Mouse (Mus musculus) embryo, embryonic 11 days (tissue): ENCODE results near the gene Cd86.
A peak's percentile ranks its signal among the peaks of the same experiment; 100 is the strongest.

Source experiments
- DNase-seq: peaks from one replicate; pipeline ENCODE4 v3.0.0-alpha.2; 2015

The Cd86 gene

DNA sequence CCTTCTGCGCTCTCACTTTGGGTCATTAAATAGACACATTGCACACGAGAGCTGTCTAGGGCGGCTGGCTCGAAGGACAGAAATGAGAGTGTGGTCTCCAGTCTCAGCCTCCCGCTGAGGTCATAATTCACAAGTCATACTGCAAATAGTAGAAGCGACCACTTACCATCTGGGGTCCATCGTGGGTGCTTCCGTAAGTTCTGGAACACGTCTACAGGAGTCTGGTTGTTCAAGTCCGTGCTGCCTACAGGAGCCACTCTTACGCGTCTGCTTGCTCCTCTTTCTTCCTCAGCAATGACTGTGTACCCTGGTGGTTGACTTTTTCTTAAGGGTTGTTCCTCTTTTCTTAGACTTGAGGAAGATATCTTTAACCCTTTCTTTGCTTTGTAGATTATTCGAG is at the start of gene Cd86:
Gene Cd86, minus strand, starts transcription at position 300 of the 400 bp plus-strand sequence.
- no peak for DNase-seq

- no peak for DNase-seq
These were observed 45.9 kb upstream of the Cd86 start for GRCm38 (mm10) chr16:36711760-36712159.

DNA sequence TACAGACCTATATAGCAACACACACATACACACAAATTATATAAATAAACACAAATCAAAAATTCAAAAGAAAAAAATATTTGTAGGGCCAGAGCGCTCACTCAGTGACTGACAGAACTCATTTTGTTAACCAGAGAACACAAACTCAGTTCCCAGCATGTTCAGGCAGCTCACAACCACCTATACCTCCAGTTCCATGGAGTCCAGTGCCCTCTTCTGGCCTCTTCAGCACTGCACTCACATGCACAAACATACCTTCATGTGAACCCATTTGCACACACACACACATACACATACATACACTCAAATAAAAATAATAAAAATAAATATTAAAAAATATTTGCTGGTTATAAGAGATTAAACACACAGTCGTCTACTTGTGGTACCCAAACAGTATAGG is 44.9 kb upstream of the Cd86 start:
- no peak for DNase-seq

DNA sequence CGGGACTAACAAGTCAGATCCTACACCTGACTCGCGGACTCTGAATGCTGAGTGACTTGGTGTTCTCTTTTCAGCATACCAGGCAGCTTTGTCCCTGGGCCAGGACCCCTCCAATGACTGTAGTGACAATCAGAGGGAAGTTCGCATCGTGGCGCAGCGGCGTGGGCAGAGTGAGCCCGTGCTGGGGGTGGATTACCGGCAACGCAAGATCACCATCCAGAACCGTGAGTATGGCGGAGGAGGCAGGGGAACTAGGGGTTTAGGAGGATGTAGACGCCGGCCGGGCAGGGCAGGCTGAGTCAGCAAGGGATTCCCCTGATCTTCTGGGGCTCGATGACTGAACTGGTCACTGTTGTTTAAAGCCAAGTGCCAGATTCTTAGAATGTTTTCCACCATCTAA is 43.5 kb upstream of the Cd86 start:
- no peak for DNase-seq

- no peak for DNase-seq
These were observed 42.9 kb upstream of the Cd86 start for GRCm38 (mm10) chr16:36708751-36709150.

GRCm38 (mm10) chr16:36707702-36708423 is 42.0 kb upstream of the Cd86 start:
- no peak for DNase-seq

- no peak for DNase-seq
These were observed 34.6 kb upstream of the Cd86 start for GRCm38 (mm10) chr16:36700484-36700883.

GRCm38 (mm10) chr16:36697331-36697730 is 31.4 kb upstream of the Cd86 start:
- no peak for DNase-seq

DNA sequence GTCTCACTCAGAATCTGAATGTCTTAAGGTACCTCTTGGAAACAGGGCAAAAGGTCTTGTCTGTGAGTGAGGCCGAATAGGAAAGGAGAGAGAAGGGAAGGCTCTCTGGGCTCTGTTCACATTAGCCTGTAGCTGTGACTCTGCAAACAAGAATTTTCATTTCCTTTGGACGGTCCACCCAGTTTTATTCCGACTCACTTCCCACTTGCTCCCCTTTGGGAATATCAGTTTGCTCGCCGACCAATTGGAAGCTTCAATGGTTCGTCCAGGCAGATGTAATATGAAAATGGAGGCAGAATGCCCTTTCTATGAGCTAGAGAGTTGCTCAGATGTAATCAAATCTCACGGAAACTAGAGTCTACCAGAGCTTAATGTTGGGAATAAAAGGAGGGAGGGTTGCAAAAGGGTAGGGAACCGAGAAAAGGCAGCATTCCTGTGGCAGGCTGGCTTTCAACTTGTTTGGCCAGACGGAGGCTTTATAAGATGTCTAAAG is 29.0 kb upstream of the Cd86 start:
- DNase-seq = no peak

GRCm38 (mm10) chr16:36693818-36694413 is 28.0 kb upstream of the Cd86 start, which contains the start of gene Ildr1:
TSS of gene Ildr1 (plus strand) at chr16:36693978.
- DNase-seq = peak; percentile 25

DNA sequence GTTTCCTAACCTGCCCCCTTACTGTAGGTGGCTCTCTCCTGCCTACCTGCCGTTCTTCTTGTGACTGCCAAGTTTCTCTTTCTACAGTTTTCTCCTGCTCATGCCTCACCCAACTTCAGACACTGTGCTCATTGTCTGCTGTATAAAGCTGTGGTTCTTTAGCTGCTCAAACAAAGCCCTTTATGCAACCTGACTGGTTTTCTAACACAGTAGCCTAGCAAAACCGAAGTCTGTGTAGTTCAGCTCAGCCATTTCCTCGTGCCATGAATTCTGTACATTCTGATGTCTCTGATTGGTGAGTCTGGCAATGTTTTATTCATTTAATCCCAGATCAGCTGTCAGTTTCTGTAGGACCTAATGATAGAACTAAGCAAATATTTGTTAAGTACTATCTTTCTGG is 25.6 kb upstream of the Cd86 start:
- DNase-seq = no peak

DNA sequence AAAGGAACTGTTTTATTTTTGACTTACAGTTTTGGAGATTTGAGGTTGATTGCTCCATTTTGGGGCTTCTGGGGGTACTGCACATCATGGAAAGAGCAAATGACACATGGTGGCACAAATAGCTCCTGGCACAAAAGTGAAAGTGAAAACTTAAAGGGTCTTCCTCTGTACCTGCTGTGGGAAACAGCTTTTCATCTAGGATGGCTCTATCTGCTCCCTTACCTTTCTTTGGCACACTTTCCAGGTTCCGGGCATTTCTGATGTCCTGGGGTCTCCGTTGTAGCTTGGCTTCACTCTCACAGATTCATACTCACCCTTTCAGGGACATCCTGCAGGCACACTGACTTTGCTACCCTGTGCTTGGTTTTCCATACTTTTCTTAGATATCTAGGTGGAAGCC is 22.2 kb upstream of the Cd86 start:
- no peak for DNase-seq

GRCm38 (mm10) chr16:36684325-36684918 is 18.5 kb upstream of the Cd86 start:
- DNase-seq = no peak

GRCm38 (mm10) chr16:36681829-36682228 is 15.9 kb upstream of the Cd86 start:
- DNase-seq = no peak

DNA sequence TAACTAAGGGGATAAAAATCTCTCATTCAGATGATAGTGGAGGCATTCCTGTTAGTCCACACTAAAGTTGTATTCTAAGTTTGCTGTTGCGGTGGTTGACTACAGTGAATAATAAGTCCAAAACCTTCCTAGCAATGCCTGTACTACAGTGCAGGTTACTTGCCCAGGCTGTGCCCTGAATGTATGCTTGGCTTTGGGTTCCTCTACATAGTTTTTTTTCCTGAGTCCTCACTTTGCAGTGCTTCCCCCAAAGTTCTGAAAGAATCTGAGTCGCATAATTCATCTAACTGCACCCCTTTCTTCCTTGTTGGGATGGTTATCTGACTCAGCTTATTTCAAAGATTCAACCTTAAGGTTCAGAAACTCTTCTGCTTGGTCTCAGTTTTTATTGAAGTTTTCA is 10.0 kb upstream of the Cd86 start:
- DNase-seq = no peak

DNA sequence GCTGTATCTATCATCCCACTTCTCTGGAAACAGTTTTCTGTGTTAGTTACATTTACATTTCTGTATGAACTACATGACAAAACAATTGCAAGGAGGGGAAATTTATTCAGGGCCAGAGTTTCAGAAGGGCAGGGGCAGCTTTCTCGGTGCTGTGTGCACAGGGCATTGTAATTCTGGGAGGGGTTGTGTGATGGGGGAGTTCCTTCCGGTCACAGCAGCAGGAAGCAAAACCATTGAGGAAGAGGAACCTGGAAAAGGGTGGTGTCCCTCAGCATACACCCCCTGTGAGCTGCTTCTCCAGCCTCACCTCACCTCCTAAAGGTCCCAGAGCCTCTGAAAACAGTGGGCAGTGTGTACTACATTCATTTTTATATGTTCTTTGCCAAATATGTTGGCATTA is 9.4 kb upstream of the Cd86 start:
- DNase-seq = no peak

GRCm38 (mm10) chr16:36674457-36675204 is 8.8 kb upstream of the Cd86 start:
- no peak for DNase-seq

- no peak for DNase-seq
These were observed 7.3 kb upstream of the Cd86 start for GRCm38 (mm10) chr16:36673196-36673595.

DNA sequence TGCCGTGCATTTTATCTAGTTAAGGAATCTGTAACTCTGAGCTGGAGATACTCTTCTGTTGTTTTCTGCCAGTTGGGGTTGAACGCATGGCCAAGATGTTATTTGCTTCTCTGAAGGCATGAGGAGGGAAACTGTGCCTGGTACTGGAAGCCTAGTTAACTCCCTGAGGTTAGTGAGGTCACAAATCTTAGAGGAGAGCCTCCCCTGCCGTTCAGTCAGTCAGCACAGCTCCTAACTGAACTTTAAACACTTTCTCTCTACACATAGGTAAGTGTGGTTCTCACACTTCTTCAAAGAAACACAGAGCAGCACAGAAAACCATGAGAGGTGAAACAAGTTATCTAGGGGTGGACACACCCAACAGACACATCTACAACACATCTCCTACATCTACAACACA is 4.7 kb upstream of the Cd86 start:
- DNase-seq = no peak

DNA sequence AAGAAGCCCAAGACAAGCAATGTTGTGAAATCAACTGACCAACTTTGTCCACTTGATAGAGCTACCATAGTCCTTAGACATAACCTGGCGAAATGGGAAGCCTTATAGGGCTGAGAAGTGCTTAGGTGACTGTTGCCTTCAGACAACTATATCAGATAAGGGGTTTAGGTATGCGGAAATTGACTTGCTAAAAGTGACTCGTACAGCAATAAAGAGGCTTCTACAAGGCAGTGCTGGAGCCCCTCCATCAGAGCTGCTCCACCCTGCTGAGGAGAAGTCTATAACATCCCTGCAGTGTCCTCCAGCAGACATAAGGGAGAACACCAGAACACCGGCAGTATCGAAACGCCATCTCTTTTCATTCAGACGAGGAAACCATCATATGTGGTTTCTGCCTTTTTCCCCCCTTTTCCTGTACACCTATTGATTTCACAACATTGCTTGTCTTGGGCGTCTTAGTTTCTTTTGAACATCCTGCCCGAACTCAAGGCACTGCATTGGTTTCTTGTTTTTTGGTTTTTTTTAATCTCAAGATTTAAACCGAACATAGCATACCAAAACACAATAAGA is 652 bp upstream of the Cd86 start:
- DNase-seq = no peak

DNA sequence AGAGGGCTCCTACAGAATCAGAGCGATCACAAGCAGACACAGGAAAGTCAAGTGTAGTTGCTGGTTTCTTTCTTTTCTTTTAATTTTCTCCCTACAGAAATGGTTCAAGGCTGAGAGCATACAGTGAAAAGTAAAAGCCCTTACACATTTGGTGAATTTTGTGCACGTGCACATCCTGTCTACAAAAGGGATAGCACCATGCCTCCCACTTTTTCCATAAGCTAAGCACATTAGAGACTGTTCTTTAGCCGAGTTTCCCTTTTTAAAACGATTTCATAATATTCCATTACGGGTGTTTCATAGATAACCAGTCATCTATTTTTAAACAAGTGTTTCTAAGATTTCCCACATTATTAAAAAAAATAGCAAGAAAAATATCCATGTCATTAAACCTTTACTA is 2.4 kb downstream of the Cd86 start:
- no peak for DNase-seq

GRCm38 (mm10) chr16:36661330-36661729 is 4.6 kb downstream of the Cd86 start:
- DNase-seq = no peak

GRCm38 (mm10) chr16:36655910-36656309 is 10.0 kb downstream of the Cd86 start:
- DNase-seq = no peak
